23 mouse cellular contexts compared by ENCODE assay signal in genomic region chr19:33048754-33049442, GRCm38 (mm10).
DNase-seq lines count a peak whose midpoint lies in the region; ATAC-seq and TF ChIP-seq lines count a peak whose summit lies in the region.
"Had no signal": no experiment of that assay in that cellular context is flagged by ENCODE, and none has a peak within 500 bp of the region (broad histone marks: within the 10 kb centered on the region; RNA-seq: fewer than 3 reads in every experiment).

No protein-coding gene starts in this region.

- TF ChIP-seq CTCF in heart, adult 2 months (IDR thresholded peaks at IDR 0.05) = no peak
- no peak for TF ChIP-seq CTCF in lung, adult 2 months (IDR thresholded peaks at IDR 0.05; ENCODE audit: insufficient read depth, low read length)

- no peak overlapping the region for H3K4me3 ChIP-seq in hindbrain, embryonic 11.5 days (ENCODE audit: low read depth, low read length)
- no peak overlapping the region for H3K4me3 ChIP-seq in hindbrain, embryonic 16.5 days (ENCODE audit: low read length)
- no peak overlapping the region for H3K4me3 ChIP-seq in neural tube, embryonic 11.5 days (ENCODE audit: low read depth, low read length)
- H3K4me3 ChIP-seq in heart, adult 2 months = no peak overlapping the region
- no peak overlapping the region for H3K4me3 ChIP-seq in lung, adult 2 months (replicated peaks; ENCODE audit: extremely low read depth, low read depth, low read length)
- H3K4me3 ChIP-seq: forebrain, embryonic 12.5 days; kidney, embryonic 15.5 days; limb, embryonic 13.5 days; liver, embryonic 13.5 days had no signal

- no peak for TF ChIP-seq EP300 in heart, adult 2 months (IDR thresholded peaks at IDR 0.05; ENCODE audit: insufficient read depth, low read depth, low read length)

- no peak overlapping the region for H3K9ac ChIP-seq in hindbrain, embryonic 11.5 days (ENCODE audit: low read depth, low read length)
- H3K9ac ChIP-seq in hindbrain, embryonic 16.5 days (ENCODE audit: low read depth, low read length) = no peak overlapping the region
- H3K9ac ChIP-seq in neural tube, embryonic 11.5 days (ENCODE audit: low read length) = no peak overlapping the region
- H3K9ac ChIP-seq in heart, adult 2 months (ENCODE audit: low read depth, low read length) = no peak overlapping the region
- H3K9ac ChIP-seq: forebrain, embryonic 12.5 days; kidney, embryonic 15.5 days; limb, embryonic 13.5 days; liver, embryonic 13.5 days; lung, embryonic 14.5 days had no signal

- peak; percentile 88 for ATAC-seq in hindbrain, embryonic 11.5 days (ENCODE audit: low FRiP score)
- no peak for ATAC-seq in hindbrain, embryonic 16.5 days
- peak; percentile 92 for ATAC-seq in neural tube, embryonic 11.5 days (ENCODE audit: insufficient read depth, low FRiP score, low TSS enrichment)
- ATAC-seq: activated CD4-positive, CD25-positive, alpha-beta regulatory T cell, adult 4 months had no signal

- no peaks in the 10 kb centered on the region for H3K27me3 ChIP-seq in hindbrain, embryonic 11.5 days (ENCODE audit: control insufficient read depth, insufficient read depth, low read length)
- H3K27me3 ChIP-seq in hindbrain, embryonic 16.5 days (replicated peaks; ENCODE audit: control insufficient read depth, insufficient read depth, low read length) = no peaks in the 10 kb centered on the region
- H3K27me3 ChIP-seq in neural tube, embryonic 11.5 days (ENCODE audit: control insufficient read depth, insufficient read depth, low read length) = no peaks in the 10 kb centered on the region
- H3K27me3 ChIP-seq in heart, adult 2 months (ENCODE audit: control insufficient read depth, insufficient read depth, low read length) = no peaks in the 10 kb centered on the region
- H3K27me3 ChIP-seq: CH12.LX; forebrain, embryonic 12.5 days; kidney, embryonic 15.5 days; limb, embryonic 13.5 days; liver, embryonic 13.5 days had no signal

- no peaks in the 10 kb centered on the region for H3K4me1 ChIP-seq in hindbrain, embryonic 11.5 days (replicated peaks; ENCODE audit: control insufficient read depth, insufficient read depth, low read length)
- no peaks in the 10 kb centered on the region for H3K4me1 ChIP-seq in hindbrain, embryonic 16.5 days (ENCODE audit: control insufficient read depth, insufficient read depth, low read depth, low read length)
- no peaks in the 10 kb centered on the region for H3K4me1 ChIP-seq in neural tube, embryonic 11.5 days (ENCODE audit: control insufficient read depth, insufficient read depth, low read length)
- no peaks in the 10 kb centered on the region for H3K4me1 ChIP-seq in heart, adult 2 months (ENCODE audit: control insufficient read depth, insufficient read depth, low read length)
- H3K4me1 ChIP-seq in lung, adult 2 months (ENCODE audit: control insufficient read depth, insufficient read depth, low read length) = no peaks in the 10 kb centered on the region
- H3K4me1 ChIP-seq: kidney, embryonic 15.5 days; liver, embryonic 13.5 days had no signal

- peak; percentile 45 for DNase-seq in hindbrain, embryonic 11.5 days (ENCODE audit: low spot score)
- DNase-seq in neural tube, embryonic 11.5 days (ENCODE audit: low spot score) = peak; percentile 30
- no peak for DNase-seq in neural tube, embryonic 10.5 days (ENCODE audit: extremely low spot score, low spot score)
- peak; percentile 52 for DNase-seq in embryo, embryonic 10.5 days (ENCODE audit: low spot score)
- DNase-seq in heart, adult 2 months = no peak
- DNase-seq in lung, adult 2 months = no peak
- DNase-seq: adrenal gland, adult 8-10 months; B cell, adult 2 months; cerebellum, adult 18-20 months; cerebellum, postnatal 14 days; gastrocnemius, postnatal 36 days; kidney, adult 11 months; kidney, postnatal 36 days; layer of hippocampus, postnatal 36 days; liver, embryonic 13.5 days; lung, embryonic 14.5 days had no signal

- no peaks in the 10 kb centered on the region for H3K36me3 ChIP-seq in hindbrain, embryonic 11.5 days (ENCODE audit: control insufficient read depth, insufficient read depth, low read length)
- no peaks in the 10 kb centered on the region for H3K36me3 ChIP-seq in hindbrain, embryonic 16.5 days (ENCODE audit: control insufficient read depth, insufficient read depth, low read length)
- H3K36me3 ChIP-seq in neural tube, embryonic 11.5 days (ENCODE audit: control insufficient read depth, insufficient read depth, low read length) = no peaks in the 10 kb centered on the region
- H3K36me3 ChIP-seq in heart, adult 2 months (ENCODE audit: control insufficient read depth, insufficient read depth, low read length) = no peaks in the 10 kb centered on the region
- H3K36me3 ChIP-seq: forebrain, embryonic 12.5 days; G1E; kidney, embryonic 15.5 days; limb, embryonic 13.5 days; liver, embryonic 13.5 days had no signal

- no peak overlapping the region for H3K4me2 ChIP-seq in hindbrain, embryonic 11.5 days (replicated peaks; ENCODE audit: low read depth, low read length)
- H3K4me2 ChIP-seq in hindbrain, embryonic 16.5 days (ENCODE audit: low read length) = no peak overlapping the region
- H3K4me2 ChIP-seq in neural tube, embryonic 11.5 days (ENCODE audit: low read depth) = no peak overlapping the region
- H3K4me2 ChIP-seq: forebrain, embryonic 12.5 days; kidney, embryonic 15.5 days; limb, embryonic 13.5 days; liver, embryonic 13.5 days; lung, embryonic 14.5 days had no signal

- no peak for TF ChIP-seq POLR2A in heart, adult 2 months (IDR thresholded peaks at IDR 0.05; ENCODE audit: insufficient read depth, low read depth, low read length)
- no peak for TF ChIP-seq POLR2A in lung, adult 2 months (IDR thresholded peaks at IDR 0.05; ENCODE audit: borderline replicate concordance, extremely low read depth, low read depth, low read length)

- peak overlapping the region; percentile 58 for H3K27ac ChIP-seq in hindbrain, embryonic 11.5 days (ENCODE audit: low read depth, low read length)
- H3K27ac ChIP-seq in hindbrain, embryonic 16.5 days (ENCODE audit: low read depth, low read length) = no peak overlapping the region
- H3K27ac ChIP-seq in neural tube, embryonic 11.5 days (ENCODE audit: low read depth, low read length) = peak overlapping the region; percentile 50; the same call in 1 of the 2 replicates
- no peak overlapping the region for H3K27ac ChIP-seq in heart, adult 2 months
- H3K27ac ChIP-seq: forebrain, embryonic 12.5 days; kidney, embryonic 15.5 days; limb, embryonic 13.5 days; liver, embryonic 13.5 days had no signal

- no peaks in the 10 kb centered on the region for H3K9me3 ChIP-seq in hindbrain, embryonic 11.5 days (ENCODE audit: control insufficient read depth, low read length)
- H3K9me3 ChIP-seq in hindbrain, embryonic 16.5 days (ENCODE audit: control insufficient read depth, low read length) = no peaks in the 10 kb centered on the region
- no peaks in the 10 kb centered on the region for H3K9me3 ChIP-seq in neural tube, embryonic 11.5 days (ENCODE audit: control insufficient read depth, low read length)
- H3K9me3 ChIP-seq: forebrain, embryonic 12.5 days; G1E; kidney, embryonic 15.5 days; limb, embryonic 13.5 days; liver, embryonic 13.5 days had no signal

- no peaks in the 10 kb centered on the region for H3K79me2 ChIP-seq in heart, adult 2 months (replicated peaks; ENCODE audit: control insufficient read depth, insufficient read depth, low read length)

- 32% methylated on average over 9 of the region's 9 CpGs for WGBS in hindbrain, embryonic 11.5 days
- WGBS in hindbrain, embryonic 16.5 days = 20% methylated on average over 9 of the region's 9 CpGs
- WGBS in neural tube, embryonic 11.5 days = 44% methylated on average over 9 of the region's 9 CpGs
- WGBS in heart, adult 2 months = 72% methylated on average over 9 of the region's 9 CpGs
- 81% methylated on average over 9 of the region's 9 CpGs for WGBS in lung, adult 2 months

- intact Hi-C loops in heart, adult 2 months (cut with DNase I) = no loop called here

Comparison
In these comparisons a context has a peak if more than half of its experiments do, and no peak if none do; other contexts are left out.
1. DNase-seq: peak in hindbrain, embryonic 11.5 days (single experiment), neural tube, embryonic 11.5 days (single experiment) and embryo, embryonic 10.5 days (single experiment); none in neural tube, embryonic 10.5 days (single experiment), heart, adult 2 months (0 of 2) and lung, adult 2 months (single experiment).
2. H3K27ac ChIP-seq: peak in hindbrain, embryonic 11.5 days (single experiment) and neural tube, embryonic 11.5 days (single experiment); none in hindbrain, embryonic 16.5 days (single experiment) and heart, adult 2 months (single experiment).